Mouse (Mus musculus) spleen, embryonic (tissue): Measurements from ENCODE around the gene Kcnma1.

Experiments used
- CTCF ChIA-PET: fragments of 350-600 bp; sonication (Branson Sonifier 250); formaldehyde crosslinking; loops from one replicate; lab custom pipeline; 2022; lab: Charles Lee

Gene Kcnma1

GRCm38 (mm10) chr14:24014391-24014790 lies at the start of gene Kcnma1:
Gene Kcnma1, minus strand, starts transcription at chr14:24014491.
- CTCF ChIA-PET, result no interaction called here

GRCm38 (mm10) chr14:24059747-24060146 lies 45.5 kb upstream of the Kcnma1 start:
- CTCF ChIA-PET, result no interaction called here

DNA sequence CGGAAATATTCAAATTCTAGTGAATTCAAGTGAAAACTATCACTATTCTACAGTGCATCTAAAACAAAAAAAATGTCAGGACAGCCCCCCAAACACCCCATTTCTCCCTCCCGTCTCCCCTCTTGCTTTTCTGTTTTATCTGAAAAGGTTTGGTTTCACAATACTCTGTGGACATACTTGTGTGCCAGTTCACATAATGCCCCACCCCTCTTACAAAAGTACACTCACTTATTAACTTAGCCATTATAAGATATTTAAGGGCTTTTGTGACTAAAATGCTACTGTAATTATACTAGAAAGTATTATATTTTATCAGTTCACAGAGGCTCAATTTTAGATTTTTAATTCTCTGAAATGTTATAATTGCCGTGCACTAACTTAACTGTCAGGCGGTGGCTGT lies 45.0 kb upstream of the Kcnma1 start:
- CTCF ChIA-PET, result no interaction called here

DNA sequence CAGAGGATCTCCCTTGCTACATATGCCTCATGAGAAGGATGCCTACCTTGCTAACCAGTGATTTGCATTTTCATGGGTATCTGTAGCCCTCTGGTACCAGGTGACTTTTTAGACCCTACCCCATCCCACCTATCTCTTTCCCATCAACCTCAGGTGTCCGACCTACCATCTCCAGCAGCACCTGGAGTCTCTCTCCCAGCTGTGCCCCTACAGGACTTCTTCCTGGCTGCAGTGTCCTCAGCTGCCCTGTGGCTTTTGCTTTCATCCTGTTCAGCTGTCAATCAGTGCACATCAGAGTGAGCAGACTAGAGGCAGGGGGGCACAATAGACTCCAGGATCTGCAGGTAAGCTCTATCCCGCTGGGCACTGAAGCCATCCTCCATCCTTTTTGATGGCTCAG lies 37.5 kb upstream of the Kcnma1 start:
- CTCF ChIA-PET, result no interaction called here

DNA sequence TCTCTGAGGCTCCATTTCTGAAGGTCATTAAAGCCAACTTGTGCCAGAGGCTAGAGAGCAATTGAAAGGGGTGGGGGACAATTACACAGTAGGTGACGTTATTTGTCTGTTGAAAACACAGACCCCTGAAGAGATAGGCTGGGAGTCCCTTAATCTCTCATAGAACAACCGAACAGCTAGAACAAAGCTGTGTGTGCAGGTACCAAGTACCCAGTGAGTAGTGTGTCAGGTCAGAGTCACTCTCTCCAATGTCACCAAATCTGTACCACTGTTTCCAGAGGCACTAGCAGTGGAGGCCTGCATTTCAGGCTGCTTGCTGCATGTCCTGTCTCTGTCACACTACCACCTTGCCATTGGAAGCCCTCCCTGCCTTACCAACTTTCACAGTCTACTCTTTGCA lies 22.3 kb upstream of the Kcnma1 start:
- CTCF ChIA-PET, result no interaction called here

- CTCF ChIA-PET, result no interaction called here
Observed at GRCm38 (mm10) chr14:24036208-24036535, 21.9 kb upstream of the Kcnma1 start.

GRCm38 (mm10) chr14:24035486-24036207 lies 21.4 kb upstream of the Kcnma1 start:
- CTCF ChIA-PET, result no interaction called here

DNA sequence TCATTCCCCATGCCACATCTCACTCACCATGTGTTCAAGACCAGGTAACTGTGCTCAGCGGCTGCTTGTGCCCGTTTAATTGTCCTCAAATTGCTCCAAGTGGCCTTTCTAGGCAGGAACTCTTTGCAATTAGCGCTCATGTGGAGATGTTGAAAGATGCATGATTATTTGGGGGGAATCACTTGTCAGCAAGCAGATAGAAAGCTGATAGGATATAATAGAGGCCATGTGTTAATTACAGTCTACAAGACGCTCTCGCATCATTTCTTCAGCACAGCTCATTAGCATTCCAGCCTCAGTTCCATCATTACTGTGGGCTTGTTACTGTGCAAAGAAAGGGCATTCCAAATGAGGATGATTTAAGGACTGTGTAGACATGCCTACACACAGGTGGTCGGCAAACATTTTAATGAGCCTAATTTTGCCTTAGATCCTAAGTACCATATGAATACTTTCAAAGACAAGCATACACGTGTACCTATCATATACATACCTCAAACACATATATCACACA lies 18.6 kb upstream of the Kcnma1 start:
- CTCF ChIA-PET, result no interaction called here

- CTCF ChIA-PET, result no interaction called here
Observed at GRCm38 (mm10) chr14:24032201-24032600, 17.9 kb upstream of the Kcnma1 start.

- CTCF ChIA-PET, result no interaction called here
Observed at GRCm38 (mm10) chr14:24020718-24021117, 6.4 kb upstream of the Kcnma1 start.

DNA sequence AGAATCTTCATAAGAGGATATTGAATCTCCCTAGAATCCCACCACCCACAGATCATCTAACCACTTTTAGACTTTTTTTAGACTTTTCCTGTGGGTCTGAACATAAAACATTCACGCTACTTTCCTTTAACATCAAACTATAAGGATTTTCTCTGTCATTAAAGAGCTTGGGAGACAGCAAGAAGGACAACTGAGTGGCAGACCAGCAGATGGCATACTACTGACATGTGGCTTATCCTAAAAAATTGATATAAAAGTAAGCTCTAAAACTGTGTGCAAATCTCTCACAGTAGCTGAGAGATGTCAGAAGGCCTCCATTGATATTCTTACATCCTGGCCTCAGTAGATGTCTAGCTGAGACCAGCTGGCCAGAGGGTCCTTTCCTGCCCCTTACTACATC lies 4.3 kb downstream of the Kcnma1 start:
- CTCF ChIA-PET, result no interaction called here

GRCm38 (mm10) chr14:24008252-24008651 lies 6.0 kb downstream of the Kcnma1 start:
- CTCF ChIA-PET, result no interaction called here

- CTCF ChIA-PET, result no interaction called here
Observed at GRCm38 (mm10) chr14:24006276-24006675, 8.0 kb downstream of the Kcnma1 start.

- CTCF ChIA-PET, result no interaction called here
Observed at GRCm38 (mm10) chr14:24004471-24005271, 9.6 kb downstream of the Kcnma1 start.

GRCm38 (mm10) chr14:24003450-24004381 lies 10.6 kb downstream of the Kcnma1 start:
- CTCF ChIA-PET, result no interaction called here

DNA sequence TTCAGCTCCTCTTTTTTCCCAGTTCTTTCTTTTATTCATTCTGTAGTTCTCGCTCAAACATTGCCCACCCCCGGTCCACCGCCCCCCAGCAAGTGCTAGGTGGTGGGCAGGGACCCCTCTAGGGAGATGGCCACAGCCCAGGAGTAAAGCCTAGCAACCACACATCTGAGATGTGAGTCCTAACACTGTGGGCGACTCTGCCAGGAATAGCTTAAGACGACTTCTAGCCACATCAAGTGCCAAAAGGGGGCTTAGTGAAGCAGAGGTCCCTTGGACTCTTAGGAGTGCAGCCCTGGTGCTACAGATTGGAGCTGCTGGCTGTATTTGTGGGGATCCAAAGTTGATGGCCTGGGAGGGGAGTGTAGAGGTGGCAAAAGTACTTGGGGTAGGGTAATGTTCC lies 11.6 kb downstream of the Kcnma1 start:
- CTCF ChIA-PET, result no interaction called here

DNA sequence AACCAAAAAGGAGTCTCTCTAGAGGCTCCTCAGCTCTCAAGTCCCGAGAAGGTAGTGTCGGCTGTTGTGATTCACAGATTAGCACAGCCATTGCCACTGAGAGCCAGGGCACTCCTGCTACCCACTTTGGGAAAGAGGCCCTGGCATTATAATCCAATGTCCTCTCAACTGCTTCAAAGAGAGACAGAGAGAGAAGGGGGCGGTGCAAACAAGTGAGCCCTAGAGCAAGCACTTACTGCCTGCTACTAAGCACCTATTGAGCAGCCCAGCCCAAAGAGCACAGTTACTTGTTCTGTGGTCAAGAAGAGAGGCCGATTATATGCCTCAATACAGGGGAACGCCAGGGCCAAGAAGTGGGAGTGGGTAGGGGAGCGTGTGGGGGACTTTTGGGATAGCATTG lies 16.4 kb downstream of the Kcnma1 start:
- CTCF ChIA-PET, result no interaction called here

- CTCF ChIA-PET, result no interaction called here
Observed at GRCm38 (mm10) chr14:23995831-23996230, 18.5 kb downstream of the Kcnma1 start.

DNA sequence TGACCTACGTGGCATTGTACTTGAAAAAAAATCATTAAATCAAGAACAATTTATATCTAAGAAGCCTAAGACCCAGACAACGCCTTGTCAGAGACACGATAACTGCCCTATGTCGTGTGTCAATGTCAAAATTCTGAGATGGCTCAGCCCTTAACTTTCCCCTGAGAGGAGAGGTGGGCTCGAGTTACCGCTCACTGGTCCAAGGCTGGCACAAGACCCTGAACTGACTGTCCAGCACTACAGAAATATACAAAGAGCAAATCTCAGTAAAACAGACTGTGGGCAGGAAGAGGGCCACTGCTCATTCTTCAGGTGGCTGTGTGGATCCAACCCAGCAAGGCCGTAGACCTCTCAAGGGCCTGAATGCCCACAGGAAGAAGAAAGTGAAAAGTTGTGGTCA lies 23.4 kb downstream of the Kcnma1 start:
- CTCF ChIA-PET, result no interaction called here

GRCm38 (mm10) chr14:23989696-23990095 lies 24.6 kb downstream of the Kcnma1 start:
- CTCF ChIA-PET, result no interaction called here

- CTCF ChIA-PET, result no interaction called here
Observed at GRCm38 (mm10) chr14:23982205-23982604, 32.1 kb downstream of the Kcnma1 start.

GRCm38 (mm10) chr14:23974685-23975084 lies 39.6 kb downstream of the Kcnma1 start:
- CTCF ChIA-PET, result no interaction called here
